Mouse (Mus musculus) left cerebral cortex, postnatal 10 days (tissue): ENCODE data around the gene Bpifa6. TPM values are rescaled to one million over a fixed set of nuclear protein-coding genes. Genes with fewer than 3 reads are reported as not detected.
A peak's percentile ranks its signal among the peaks of the same experiment; 100 is the strongest.
"Not testable (repeated sequence)": the region's sequence is repeated elsewhere in the genome, so short reads cannot be mapped to it uniquely, and the experiment has no call there.

Source experiments
- DNase-seq, 2 experiments: peaks; one replicate each; pipeline ENCODE4 v3.0.0; 2021 to 2022; ENCODE audit warnings: low spot score in 2 of 2, mixed read lengths in 1 of 2; ENCODE audit errors: extremely low spot score in 1 of 2
- intact Hi-C: fragments of 180-260 bp; cut with DNase I; formaldehyde crosslinking; loops from one replicate; pipeline ENCODE4 v1.15.1; 2025
- total RNA-seq, 2 experiments: library from RNA; stranded (reverse); gene quantifications; 2 replicates each; pipeline ENCODE4 v1.2.3; 2021

Bpifa6 gene
- total RNA-seq, 2 experiments from 2014 or later: not detected

- no peak for DNase-seq
- intact Hi-C loops: no loop called here
Observed at GRCm38 (mm10) chr2:154007965-154008364, 33.2 kb downstream of the Bpifa6 start, which contains the start of gene Bpifa2. Gene Bpifa2 (plus strand): TSS chr2:154008265.

- intact Hi-C loops: no loop called here
- no peak for DNase-seq
Observed at GRCm38 (mm10) chr2:154017990-154018389, 43.2 kb downstream of the Bpifa6 start.

GRCm38 (mm10) chr2:154024676-154025075 lies 49.9 kb downstream of the Bpifa6 start:
- DNase-seq, intact Hi-C loops: not testable (repeated sequence)

- intact Hi-C loops: no loop called here
- DNase-seq: peak in 1 of 2 experiments; percentile 26
Observed at GRCm38 (mm10) chr2:154038932-154039331, 64.2 kb downstream of the Bpifa6 start.

DNA sequence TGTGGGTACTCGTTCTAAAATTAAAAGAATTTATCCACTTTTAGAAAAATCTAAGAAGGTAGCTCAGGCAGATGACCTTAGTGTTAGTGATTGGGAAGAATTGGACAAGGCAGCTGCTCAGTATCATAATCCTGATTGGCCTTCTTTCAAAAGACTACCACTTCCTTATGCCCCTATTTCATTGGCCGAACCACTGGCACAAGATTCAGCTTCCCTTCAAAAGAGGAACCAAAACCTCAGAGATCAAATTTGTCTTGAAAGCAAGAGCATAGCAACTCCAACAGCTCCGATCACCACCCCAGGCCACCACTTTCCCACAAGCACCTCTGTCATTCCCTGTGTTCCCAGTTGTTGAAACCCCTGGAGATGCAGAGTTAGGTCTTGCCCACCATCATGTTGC lies 70.0 kb downstream of the Bpifa6 start:
- intact Hi-C loops: no loop called here
- DNase-seq: no peak

Other genes with a start within 250 kb of the Bpifa6 start
- 100 to 1,000 TPM; 183 to 200 TPM for gene Mapre1, start 233.7 kb upstream of the Bpifa6 start, total RNA-seq
- under 1 TPM; 0.45 to 0.56 TPM for gene Efcab8, start 195.0 kb upstream of the Bpifa6 start, total RNA-seq
- not detected for gene Sun5, start 103.9 kb upstream of the Bpifa6 start, total RNA-seq
- gene Bpifb2, start 99.9 kb upstream of the Bpifa6 start, total RNA-seq: not detected
- not detected for gene Bpifb6, start 74.6 kb upstream of the Bpifa6 start, total RNA-seq
- gene Bpifb3, start 56.7 kb upstream of the Bpifa6 start, total RNA-seq: not detected
- gene Bpifb4, start 36.7 kb upstream of the Bpifa6 start, total RNA-seq: not detected
- not detected for gene Bpifa2, start 33.3 kb downstream of the Bpifa6 start, total RNA-seq
- gene Bpifa3, start 155.4 kb downstream of the Bpifa6 start, total RNA-seq: not detected
- gene Bpifa1, start 167.9 kb downstream of the Bpifa6 start, total RNA-seq: not detected
- not detected for gene Bpifa5, start 187.7 kb downstream of the Bpifa6 start, total RNA-seq
- under 1 TPM; 0.28 to 0.41 TPM for gene Bpifb1, start 215.9 kb downstream of the Bpifa6 start, total RNA-seq
- gene Bpifb5, start 248.8 kb downstream of the Bpifa6 start, total RNA-seq: under 1 TPM in 1 of 2 experiments, not detected in 1; 0.21 TPM